Comparison of ENCODE assay signal across 8 mouse cellular contexts in the genomic region with DNA sequence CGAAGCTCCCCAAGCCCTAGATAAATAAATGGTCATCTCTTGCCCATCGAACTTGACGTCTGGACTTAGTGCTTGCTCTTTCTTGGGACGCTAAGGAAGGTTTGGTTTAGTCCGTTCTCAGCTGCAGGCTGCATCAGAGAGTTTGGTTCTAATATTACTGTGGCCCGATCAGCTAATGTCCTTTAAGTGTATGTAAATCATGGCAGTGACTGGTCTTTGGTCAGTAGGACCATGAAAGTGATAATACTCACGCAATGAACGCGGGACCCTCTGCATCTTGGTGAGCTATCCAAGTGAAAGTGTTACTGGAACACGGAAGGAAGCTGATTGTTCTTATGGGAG. TPM values are rescaled to one million over a fixed set of nuclear protein-coding genes. Genes with fewer than 3 reads are reported as not detected.
DNase-seq lines count a peak whose midpoint lies in the region; ATAC-seq and TF ChIP-seq lines count a peak whose summit lies in the region.

No protein-coding gene starts in this region.

- peaks cover 14% of the 10 kb centered on the region for H3K4me1 ChIP-seq in embryonic facial prominence, embryonic 12.5 days
- peaks cover 10% of the 10 kb centered on the region for H3K4me1 ChIP-seq in intestine, embryonic 14.5 days (replicated peaks; ENCODE audit: control insufficient read depth, insufficient read depth, low read length)
- H3K4me1 ChIP-seq in neural tube, embryonic 12.5 days: peaks cover 15% of the 10 kb centered on the region

- H3K4me2 ChIP-seq in embryonic facial prominence, embryonic 12.5 days (replicated peaks): peak overlapping the region; percentile 91
- peak overlapping the region; percentile 63 for H3K4me2 ChIP-seq in intestine, embryonic 14.5 days (ENCODE audit: low read length)
- H3K4me2 ChIP-seq in neural tube, embryonic 12.5 days (replicated peaks): peak overlapping the region; percentile 94

- no peak for DNase-seq in left cerebral cortex, adult 2 months (ENCODE audit: extremely low spot score in 1 of 2, low spot score in 2 of 2)
- DNase-seq in left cerebral cortex, postnatal 4 days: no peak
- DNase-seq in intestine, embryonic 14.5 days (ENCODE audit: low spot score): peak; percentile 55
- no peak for DNase-seq in right cerebral cortex, postnatal 4 days
- no peak for DNase-seq in retina, postnatal 1 day
- DNase-seq in ovary, adult 18-20 months (ENCODE audit: low spot score): no peak

- H3K9ac ChIP-seq in embryonic facial prominence, embryonic 12.5 days: peak overlapping the region; percentile 96
- H3K9ac ChIP-seq in intestine, embryonic 14.5 days (ENCODE audit: low read length): peak overlapping the region; percentile 92
- peak overlapping the region; percentile 86 for H3K9ac ChIP-seq in neural tube, embryonic 12.5 days

- no peaks in the 10 kb centered on the region for H3K9me3 ChIP-seq in embryonic facial prominence, embryonic 12.5 days
- H3K9me3 ChIP-seq in intestine, embryonic 14.5 days (ENCODE audit: control insufficient read depth, low read length): no peaks in the 10 kb centered on the region
- H3K9me3 ChIP-seq in neural tube, embryonic 12.5 days: no peaks in the 10 kb centered on the region

- no peak for ATAC-seq in embryonic facial prominence, embryonic 12.5 days (ENCODE audit: insufficient number of reproducible peaks, insufficient read depth, low FRiP score, low TSS enrichment)
- no peak for ATAC-seq in intestine, embryonic 14.5 days (replicated peaks; ENCODE audit: low FRiP score, low TSS enrichment, low read depth)
- no peak for ATAC-seq in neural tube, embryonic 12.5 days (ENCODE audit: low FRiP score, low read depth)

- peak overlapping the region; percentile 94 for H3K27ac ChIP-seq in left cerebral cortex, adult 2 months
- peak overlapping the region; percentile 81; the same call in 1 of the 2 replicates for H3K27ac ChIP-seq in embryonic facial prominence, embryonic 12.5 days
- peak overlapping the region; percentile 75 for H3K27ac ChIP-seq in intestine, embryonic 14.5 days (ENCODE audit: low read depth)
- 0 out of 2 replicates have a peak overlapping the region, but pooled peaks have one; percentile 53 for H3K27ac ChIP-seq in neural tube, embryonic 12.5 days

- TF ChIP-seq CTCF in left cerebral cortex, adult 2 months (IDR thresholded peaks at IDR 0.05): no peak

- peak overlapping the region; percentile 88 for H3K4me3 ChIP-seq in left cerebral cortex, adult 2 months
- peak overlapping the region; percentile 87 for H3K4me3 ChIP-seq in embryonic facial prominence, embryonic 12.5 days
- peak overlapping the region; percentile 84 for H3K4me3 ChIP-seq in intestine, embryonic 14.5 days (ENCODE audit: low read depth, low read length)
- peak overlapping the region; percentile 91 for H3K4me3 ChIP-seq in neural tube, embryonic 12.5 days

- no peaks in the 10 kb centered on the region for H3K36me3 ChIP-seq in embryonic facial prominence, embryonic 12.5 days
- peaks cover 7% of the 10 kb centered on the region; the same call in 1 of the 2 replicates for H3K36me3 ChIP-seq in intestine, embryonic 14.5 days (ENCODE audit: control insufficient read depth, insufficient read depth, low read length)
- H3K36me3 ChIP-seq in neural tube, embryonic 12.5 days: peaks cover 2% of the 10 kb centered on the region; the same call in 1 of the 2 replicates

- no peaks in the 10 kb centered on the region for H3K27me3 ChIP-seq in embryonic facial prominence, embryonic 12.5 days
- H3K27me3 ChIP-seq in intestine, embryonic 14.5 days (replicated peaks; ENCODE audit: control insufficient read depth, insufficient read depth, low read length): no peaks in the 10 kb centered on the region
- no peaks in the 10 kb centered on the region for H3K27me3 ChIP-seq in neural tube, embryonic 12.5 days (replicated peaks)

- WGBS in embryonic facial prominence, embryonic 12.5 days: under 1% methylated on average over 10 of the region's 10 CpGs
- 0% methylated on average over 10 of the region's 10 CpGs for WGBS in intestine, embryonic 14.5 days
- WGBS in neural tube, embryonic 12.5 days: 1% methylated on average over 10 of the region's 10 CpGs

- intact Hi-C loops in left cerebral cortex, adult 2 months (cut with DNase I): loop anchor here (1.0 kb wide), 1 partner anchor 291 kb away; a partner anchor contains a TSS
- intact Hi-C loops in left cerebral cortex, postnatal 4 days (cut with DNase I): no loop called here

RNA-seq across cellular contexts. Expression of a gene that starts 0.5 kb away (rescaled TPM):
- total RNA-seq in left cerebral cortex, adult 2 months (2021): 10 to 100 TPM; 67.1 to 72.9 TPM
- 10 to 100 TPM; 76.0 to 78.0 TPM for total RNA-seq in left cerebral cortex, postnatal 4 days (2021)
- 170 and 181 TPM in 2 replicates for polyA plus RNA-seq in embryonic facial prominence, embryonic 12.5 days (2016; fragmentation: Nextera tagmentation; extraction: Ambion mirVana)
- 172 and 186 TPM in 2 replicates for polyA plus RNA-seq in intestine, embryonic 14.5 days (2014; fragmentation: Nextera tagmentation; extraction: Ambion mirVana)
- polyA plus RNA-seq in neural tube, embryonic 12.5 days (2016; fragmentation: Nextera tagmentation; extraction: Ambion mirVana): 178 and 186 TPM in 2 replicates

RNA-seq across cellular contexts. Expression of a gene that starts 9.3 kb away (rescaled TPM):
- 10 to 100 TPM; 54.5 to 55.2 TPM for total RNA-seq in left cerebral cortex, adult 2 months (2021)
- 10 to 100 TPM; 78.8 to 79.4 TPM for total RNA-seq in left cerebral cortex, postnatal 4 days (2021)
- 36.3 and 41.6 TPM in 2 replicates for polyA plus RNA-seq in embryonic facial prominence, embryonic 12.5 days (2016; fragmentation: Nextera tagmentation; extraction: Ambion mirVana)
- polyA plus RNA-seq in intestine, embryonic 14.5 days (2014; fragmentation: Nextera tagmentation; extraction: Ambion mirVana): 18.2 and 22.1 TPM in 2 replicates
- 32.5 and 33.2 TPM in 2 replicates for polyA plus RNA-seq in neural tube, embryonic 12.5 days (2016; fragmentation: Nextera tagmentation; extraction: Ambion mirVana)
